Mouse (Mus musculus): ENCODE measurements around the gene Prph. TPM values are rescaled to one million over a fixed set of nuclear protein-coding genes. Genes with fewer than 3 reads are reported as not detected.
A peak's percentile ranks its signal among the peaks of the same experiment; 100 is the strongest.
"Not testable (repeated sequence)": the region's sequence is repeated elsewhere in the genome, so short reads cannot be mapped to it uniquely, and the experiment has no call there.

The Prph gene
- polyA plus RNA-seq, 1 experiment from 2014 or later, result 0.82 TPM

DNA sequence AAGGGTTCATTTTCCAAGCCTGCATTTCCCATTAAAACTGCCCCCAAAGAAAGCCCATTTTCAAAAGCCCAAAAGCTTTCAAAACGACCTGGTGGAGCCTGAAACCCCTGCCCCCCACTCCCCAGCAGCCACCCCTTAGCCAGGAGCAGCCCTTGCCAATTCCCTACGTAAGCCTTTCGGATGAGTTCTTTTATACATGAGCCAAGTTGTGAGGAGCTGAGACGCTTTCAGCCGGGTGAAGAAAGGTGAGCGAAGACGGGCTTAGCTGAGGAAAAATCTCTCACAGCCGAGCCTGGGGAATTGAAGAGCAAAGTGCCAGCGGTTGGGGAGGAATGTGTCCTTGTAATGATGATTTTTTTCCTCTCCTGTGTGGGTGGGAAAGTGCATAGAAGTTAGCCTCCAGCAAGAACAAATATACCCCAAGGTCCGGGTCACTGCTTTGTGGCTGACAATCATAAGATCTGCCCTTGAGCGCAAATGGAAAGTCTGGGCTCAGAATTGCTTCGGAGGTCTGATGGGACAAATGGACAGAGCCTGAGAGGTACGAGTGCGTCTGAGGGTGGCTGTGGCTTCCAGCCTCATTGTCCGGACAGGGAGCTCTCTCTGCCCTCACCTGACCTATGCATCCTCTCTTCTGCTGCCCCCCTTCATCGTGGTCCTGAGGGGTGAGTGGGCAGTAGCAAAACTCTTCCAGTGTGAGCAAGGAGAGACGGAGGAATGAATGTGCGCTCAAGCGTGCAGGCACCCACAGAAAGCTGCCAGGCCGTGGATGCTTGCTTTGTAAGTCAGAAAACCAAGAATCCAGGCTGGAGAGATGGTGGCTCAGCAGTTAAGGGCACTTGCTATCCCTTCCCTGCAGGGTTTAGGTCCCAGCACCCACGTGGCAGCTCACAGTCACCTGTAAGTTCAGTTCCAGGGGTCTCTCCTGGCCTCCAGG is 13.8 kb upstream of the Prph start:
- TF ChIP-seq CTCF (IDR thresholded peaks at IDR 0.05; ENCODE audit: low read depth), result no peak
- Histone ChIP-seq H3K27ac (peak overlapping the region; percentile 50), H3K9ac (ENCODE audit: low read depth, low read length) (no peak overlapping the region), H3K4me3 (replicated peaks; ENCODE audit: low read depth, low read length) (no peak overlapping the region), H3K4me2 (ENCODE audit: low read length) (peak overlapping the region; percentile 29), H3K27me3 (ENCODE audit: insufficient read depth, low read length) (no peaks in the 10 kb centered on the region), H3K9me3 (replicated peaks; ENCODE audit: low read length) (no peaks in the 10 kb centered on the region), H3K36me3 (ENCODE audit: insufficient read depth, low read length) (0 out of 2 replicates have a peak, but pooled peaks cover 10% of the 10 kb centered on the region), H3K4me1 (replicated peaks; ENCODE audit: insufficient read depth, low read length) (0 out of 2 replicates have a peak, but pooled peaks cover 7% of the 10 kb centered on the region)
- ATAC-seq (replicated peaks; ENCODE audit: low FRiP score, low read depth) (no peak), DNase-seq (ENCODE audit: low spot score) (no peak)
- 26% methylated on average over 21 of the region's 21 CpGs for WGBS

GRCm38 (mm10) chr15:99042334-99042733 is 12.6 kb upstream of the Prph start:
- no peak for DNase-seq (ENCODE audit: low spot score)
- Histone ChIP-seq H3K4me1 (replicated peaks; ENCODE audit: insufficient read depth, low read length) (0 out of 2 replicates have a peak, but pooled peaks cover 7% of the 10 kb centered on the region), H3K9me3 (replicated peaks; ENCODE audit: low read length) (no peaks in the 10 kb centered on the region), H3K4me2 (ENCODE audit: low read length) (no peak overlapping the region), H3K27ac (no peak overlapping the region), H3K9ac (ENCODE audit: low read depth, low read length) (no peak overlapping the region), H3K4me3 (replicated peaks; ENCODE audit: low read depth, low read length) (no peak overlapping the region), H3K27me3 (ENCODE audit: insufficient read depth, low read length) (no peaks in the 10 kb centered on the region), H3K36me3 (ENCODE audit: insufficient read depth, low read length) (0 out of 2 replicates have a peak, but pooled peaks cover 4% of the 10 kb centered on the region)
- TF ChIP-seq CTCF (IDR thresholded peaks at IDR 0.05; ENCODE audit: low read depth), result no peak
- ATAC-seq (replicated peaks; ENCODE audit: low FRiP score, low read depth), result no peak
- WGBS, result 81% methylated on average over 5 of the region's 5 CpGs

GRCm38 (mm10) chr15:99044854-99045253 is 10.1 kb upstream of the Prph start:
- Histone ChIP-seq H3K36me3 (ENCODE audit: insufficient read depth, low read length) (no peaks in the 10 kb centered on the region), H3K9me3 (replicated peaks; ENCODE audit: low read length) (no peaks in the 10 kb centered on the region), H3K4me2 (ENCODE audit: low read length) (no peak overlapping the region), H3K27me3 (ENCODE audit: insufficient read depth, low read length) (no peaks in the 10 kb centered on the region), H3K9ac (ENCODE audit: low read depth, low read length) (no peak overlapping the region), H3K27ac (no peak overlapping the region), H3K4me1 (replicated peaks; ENCODE audit: insufficient read depth, low read length) (0 out of 2 replicates have a peak, but pooled peaks cover 7% of the 10 kb centered on the region), H3K4me3 (replicated peaks; ENCODE audit: low read depth, low read length) (no peak overlapping the region)
- DNase-seq (ENCODE audit: low spot score) (no peak), ATAC-seq (replicated peaks; ENCODE audit: low FRiP score, low read depth) (0 out of 2 replicates have a peak, but pooled peaks have one; percentile 26)
- TF ChIP-seq CTCF (IDR thresholded peaks at IDR 0.05; ENCODE audit: low read depth), result no peak
- WGBS, result 52% methylated on average over 3 of the region's 3 CpGs

DNA sequence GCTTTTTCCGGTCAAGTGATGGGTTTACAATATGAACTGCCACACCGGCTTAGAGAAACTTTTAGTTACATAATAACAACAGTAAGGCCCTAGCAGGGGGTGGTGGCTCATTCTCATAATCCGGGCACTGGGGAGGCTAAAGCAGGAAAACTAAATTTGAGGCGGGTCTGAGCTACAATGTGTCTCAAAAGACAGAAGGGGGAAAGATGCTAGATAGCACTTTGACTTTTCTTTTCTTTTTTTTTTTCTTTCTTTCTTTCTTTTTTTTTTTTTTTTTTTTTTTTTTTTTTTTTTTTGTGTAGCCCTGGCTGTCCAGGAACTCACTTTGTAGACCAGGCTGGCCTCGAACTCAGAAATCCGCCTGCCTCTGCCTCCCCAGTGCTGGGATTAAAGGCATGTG is 9.2 kb upstream of the Prph start:
- not testable (repeated sequence) for H3K4me3 ChIP-seq (replicated peaks; ENCODE audit: low read depth, low read length); H3K9ac ChIP-seq (ENCODE audit: low read depth, low read length); DNase-seq (ENCODE audit: low spot score); H3K27ac ChIP-seq; ATAC-seq (replicated peaks; ENCODE audit: low FRiP score, low read depth); H3K9me3 ChIP-seq (replicated peaks; ENCODE audit: low read length); H3K4me1 ChIP-seq (replicated peaks; ENCODE audit: insufficient read depth, low read length); H3K27me3 ChIP-seq (ENCODE audit: insufficient read depth, low read length); H3K36me3 ChIP-seq (ENCODE audit: insufficient read depth, low read length); H3K4me2 ChIP-seq (ENCODE audit: low read length)
- 85% methylated on average over 6 of the region's 6 CpGs for WGBS

GRCm38 (mm10) chr15:99049473-99050253 is 5.3 kb upstream of the Prph start:
- Histone ChIP-seq H3K36me3 (ENCODE audit: insufficient read depth, low read length) (no peaks in the 10 kb centered on the region), H3K4me2 (ENCODE audit: low read length) (no peak overlapping the region), H3K4me3 (replicated peaks; ENCODE audit: low read depth, low read length) (no peak overlapping the region), H3K4me1 (replicated peaks; ENCODE audit: insufficient read depth, low read length) (peaks cover 6% of the 10 kb centered on the region; the same call in 1 of the 2 replicates), H3K9ac (ENCODE audit: low read depth, low read length) (no peak overlapping the region), H3K27me3 (ENCODE audit: insufficient read depth, low read length) (peaks cover 7% of the 10 kb centered on the region), H3K27ac (no peak overlapping the region), H3K9me3 (replicated peaks; ENCODE audit: low read length) (no peaks in the 10 kb centered on the region)
- 31% methylated on average over 13 of the region's 13 CpGs for WGBS
- DNase-seq (ENCODE audit: low spot score) (peak; percentile 83), ATAC-seq (replicated peaks; ENCODE audit: low FRiP score, low read depth) (no peak)
- TF ChIP-seq CTCF (IDR thresholded peaks at IDR 0.05; ENCODE audit: low read depth), result peak; percentile 84

GRCm38 (mm10) chr15:99053373-99053772 is 1.6 kb upstream of the Prph start:
- 12% methylated on average over 9 of the region's 9 CpGs for WGBS
- Histone ChIP-seq H3K27me3 (ENCODE audit: insufficient read depth, low read length) (peaks cover 42% of the 10 kb centered on the region), H3K9ac (ENCODE audit: low read depth, low read length) (no peak overlapping the region), H3K4me1 (replicated peaks; ENCODE audit: insufficient read depth, low read length) (peaks cover 20% of the 10 kb centered on the region; the same call in 1 of the 2 replicates), H3K4me2 (ENCODE audit: low read length) (no peak overlapping the region), H3K27ac (no peak overlapping the region), H3K9me3 (replicated peaks; ENCODE audit: low read length) (no peaks in the 10 kb centered on the region), H3K4me3 (replicated peaks; ENCODE audit: low read depth, low read length) (no peak overlapping the region), H3K36me3 (ENCODE audit: insufficient read depth, low read length) (no peaks in the 10 kb centered on the region)
- no peak for TF ChIP-seq CTCF (IDR thresholded peaks at IDR 0.05; ENCODE audit: low read depth)
- no peak for DNase-seq (ENCODE audit: low spot score)
- no peak for ATAC-seq (replicated peaks; ENCODE audit: low FRiP score, low read depth)

All from kidney, postnatal 0 days (tissue).